Mouse (Mus musculus): ENCODE results near the gene Col4a3bp. TPM values are rescaled to one million over a fixed set of nuclear protein-coding genes. Genes with fewer than 3 reads are reported as not detected.

Col4a3bp gene
- polyA plus RNA-seq, 1 experiment from 2014 or later, result 11.1 TPM

GRCm38 (mm10) chr13:96677071-96677470, 134.7 kb downstream of the Col4a3bp start:
- H3K27ac ChIP-seq, result no peak overlapping the region
- H3K4me2 ChIP-seq, result no peak overlapping the region
- no peaks in the 10 kb centered on the region for H3K4me1 ChIP-seq
- ATAC-seq (ENCODE audit: borderline replicate concordance, extremely low read depth, low FRiP score, low TSS enrichment), result no peak
- no peaks in the 10 kb centered on the region for H3K27me3 ChIP-seq
- no peaks in the 10 kb centered on the region for H3K9me3 ChIP-seq
- H3K4me3 ChIP-seq, result no peak overlapping the region
- H3K9ac ChIP-seq, result no peak overlapping the region
- no peaks in the 10 kb centered on the region for H3K36me3 ChIP-seq
- 69% methylated on average over 1 of the region's 1 CpGs for WGBS

GRCm38 (mm10) chr13:96678616-96679015, 136.2 kb downstream of the Col4a3bp start:
- Histone ChIP-seq H3K9me3 (no peaks in the 10 kb centered on the region), H3K36me3 (no peaks in the 10 kb centered on the region), H3K27ac (no peak overlapping the region), H3K4me3 (no peak overlapping the region), H3K4me1 (no peaks in the 10 kb centered on the region), H3K9ac (no peak overlapping the region), H3K4me2 (no peak overlapping the region), H3K27me3 (no peaks in the 10 kb centered on the region)
- no peak for ATAC-seq (ENCODE audit: borderline replicate concordance, extremely low read depth, low FRiP score, low TSS enrichment)
- 58% methylated on average over 6 of the region's 6 CpGs for WGBS

DNA sequence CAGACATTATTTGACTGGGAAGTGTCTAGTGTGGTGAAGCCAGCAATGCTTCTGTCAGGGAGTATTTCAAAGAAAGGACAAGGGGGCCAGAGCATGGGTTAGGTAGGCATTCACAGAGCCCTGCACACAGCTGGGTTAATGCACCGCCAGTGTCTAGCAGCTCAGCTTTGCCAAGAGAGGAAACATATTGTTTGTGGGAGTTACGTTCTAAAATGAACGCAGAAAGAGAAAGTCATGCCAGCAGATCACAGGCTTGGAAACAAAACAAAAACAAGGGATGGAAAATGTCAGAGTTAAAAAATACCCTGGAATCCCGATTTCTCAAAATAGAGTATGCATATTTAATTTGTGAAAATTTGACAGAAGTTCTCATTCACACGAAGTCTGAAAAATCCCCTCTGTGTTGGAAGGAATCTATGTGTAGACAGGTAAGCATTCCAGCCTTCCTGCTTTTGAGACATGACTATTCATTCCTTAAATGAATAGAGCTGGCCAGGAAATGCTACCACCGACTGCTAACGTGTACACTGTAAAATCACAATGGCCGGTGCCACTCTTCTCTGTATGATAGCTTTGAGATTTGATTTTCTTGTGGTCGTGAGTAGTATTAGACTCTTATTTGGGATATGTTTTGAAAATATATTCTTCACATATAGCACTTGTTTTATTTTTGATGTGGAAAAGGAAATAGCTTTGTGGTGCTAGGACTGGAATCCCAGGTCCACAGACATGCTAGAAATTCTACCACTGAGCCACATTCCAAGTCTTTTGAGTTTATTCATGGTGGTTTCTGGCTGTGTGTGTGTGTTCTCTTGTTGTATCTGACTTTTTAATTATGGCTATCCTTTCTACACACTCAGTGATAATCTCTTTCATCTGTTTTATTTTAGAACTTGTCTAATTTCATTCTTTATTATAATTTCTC, 138.0 kb downstream of the Col4a3bp start:
- Histone ChIP-seq H3K27ac (no peak overlapping the region), H3K36me3 (no peaks in the 10 kb centered on the region), H3K9me3 (no peaks in the 10 kb centered on the region), H3K9ac (no peak overlapping the region), H3K27me3 (no peaks in the 10 kb centered on the region), H3K4me1 (no peaks in the 10 kb centered on the region), H3K4me2 (no peak overlapping the region), H3K4me3 (no peak overlapping the region)
- no peak for ATAC-seq (ENCODE audit: borderline replicate concordance, extremely low read depth, low FRiP score, low TSS enrichment)
- 51% methylated on average over 9 of the region's 9 CpGs for WGBS

- no peak overlapping the region for H3K4me3 ChIP-seq
- no peak overlapping the region for H3K9ac ChIP-seq
- no peaks in the 10 kb centered on the region for H3K4me1 ChIP-seq
- no peaks in the 10 kb centered on the region for H3K36me3 ChIP-seq
- H3K27me3 ChIP-seq, result no peaks in the 10 kb centered on the region
- H3K27ac ChIP-seq, result no peak overlapping the region
- no peaks in the 10 kb centered on the region for H3K9me3 ChIP-seq
- H3K4me2 ChIP-seq, result no peak overlapping the region
- ATAC-seq (ENCODE audit: borderline replicate concordance, extremely low read depth, low FRiP score, low TSS enrichment), result no peak
Measured at GRCm38 (mm10) chr13:96681088-96681620, 138.7 kb downstream of the Col4a3bp start.

GRCm38 (mm10) chr13:96684779-96685178, 142.4 kb downstream of the Col4a3bp start:
- WGBS, result 72% methylated on average over 5 of the region's 5 CpGs
- Histone ChIP-seq H3K9ac (no peak overlapping the region), H3K4me3 (no peak overlapping the region), H3K27ac (no peak overlapping the region), H3K4me1 (no peaks in the 10 kb centered on the region), H3K36me3 (no peaks in the 10 kb centered on the region), H3K9me3 (no peaks in the 10 kb centered on the region), H3K27me3 (no peaks in the 10 kb centered on the region), H3K4me2 (no peak overlapping the region)
- ATAC-seq (ENCODE audit: borderline replicate concordance, extremely low read depth, low FRiP score, low TSS enrichment), result no peak

DNA sequence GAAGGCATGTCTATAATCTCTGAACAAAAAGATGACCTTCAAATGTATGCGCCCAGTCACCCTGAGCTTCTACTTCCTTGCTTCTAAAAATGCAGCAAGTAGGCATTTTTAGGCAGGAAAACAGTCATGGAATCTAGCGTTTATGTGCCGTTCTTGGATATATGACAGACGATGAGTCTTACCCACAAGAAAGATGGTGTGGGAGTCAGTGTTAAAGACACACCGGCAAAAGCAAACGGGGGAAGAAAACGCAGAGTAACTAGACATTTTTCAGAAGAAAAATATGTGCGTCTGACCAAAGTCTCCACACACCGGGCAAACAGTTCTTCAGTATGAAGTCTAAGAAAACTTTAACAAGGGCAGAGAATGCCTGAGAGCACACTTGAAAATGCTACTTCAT, 144.8 kb downstream of the Col4a3bp start:
- Histone ChIP-seq H3K27ac (no peak overlapping the region), H3K36me3 (no peaks in the 10 kb centered on the region), H3K4me3 (no peak overlapping the region), H3K4me1 (no peaks in the 10 kb centered on the region), H3K9ac (no peak overlapping the region), H3K4me2 (no peak overlapping the region), H3K9me3 (no peaks in the 10 kb centered on the region), H3K27me3 (no peaks in the 10 kb centered on the region)
- no peak for ATAC-seq (ENCODE audit: borderline replicate concordance, extremely low read depth, low FRiP score, low TSS enrichment)
- 58% methylated on average over 9 of the region's 9 CpGs for WGBS

Other genes starting within 250 kb of the Col4a3bp start
- 18.2 and 20.8 TPM in 2 replicates for gene Poc5, start 154.3 kb upstream of the Col4a3bp start, polyA plus RNA-seq (2015; fragmentation: Nextera tagmentation; extraction: Ambion mirVana)
- 0.19 TPM in 1 of 2 replicates, not detected in the other for gene Ankdd1b, start 71.4 kb upstream of the Col4a3bp start, polyA plus RNA-seq (2015; fragmentation: Nextera tagmentation; extraction: Ambion mirVana)
- gene Gm17622, start 51.9 kb upstream of the Col4a3bp start, polyA plus RNA-seq (2015; fragmentation: Nextera tagmentation; extraction: Ambion mirVana), result not detected in 2 replicates
- 8.1 and 8.7 TPM in 2 replicates for gene Polk, start within 50 bp of the Col4a3bp start, polyA plus RNA-seq (2015; fragmentation: Nextera tagmentation; extraction: Ambion mirVana)
- 46.2 and 50.0 TPM in 2 replicates for gene Hmgcr, start 128.3 kb downstream of the Col4a3bp start, polyA plus RNA-seq (2015; fragmentation: Nextera tagmentation; extraction: Ambion mirVana)
- not detected in 2 replicates for gene Ankrd31, start 205.7 kb downstream of the Col4a3bp start, polyA plus RNA-seq (2015; fragmentation: Nextera tagmentation; extraction: Ambion mirVana)

Measured in lung, embryonic 15.5 days (tissue).